ENCODE assay signal across 19 mouse cellular contexts in genomic region chr11:77242912-77243311, GRCm38 (mm10). TPM values are rescaled to one million over a fixed set of nuclear protein-coding genes. Genes with fewer than 3 reads are reported as not detected.
DNase-seq lines count a peak whose midpoint lies in the region; ATAC-seq and TF ChIP-seq lines count a peak whose summit lies in the region.
"Had no signal": no experiment of that assay in that cellular context is flagged by ENCODE, and none has a peak within 500 bp of the region (broad histone marks: within the 10 kb centered on the region; RNA-seq: fewer than 3 reads in every experiment).

No protein-coding gene starts in this region.

- DNase-seq in kidney, adult 2 months = peak; percentile 17
- DNase-seq in kidney, postnatal 10 days = no peak
- DNase-seq in midbrain, embryonic 11.5 days (ENCODE audit: low spot score, missing footprints) = peak; percentile 71
- peak; percentile 57 for DNase-seq in CH12.LX (ENCODE audit: extremely low read depth)
- DNase-seq in induced T-regulatory cell, adult 2 months (ENCODE audit: low read depth) = peak; percentile 14
- DNase-seq in cerebellum, postnatal 4 days (ENCODE audit: low spot score in 2 of 2) = no peak
- DNase-seq in layer of hippocampus, postnatal 14 days (ENCODE audit: low spot score in 2 of 2) = no peak
- DNase-seq: adrenal gland, adult 2 months; cerebellum, adult 11-12 months; kidney, postnatal 25 days; left cerebral cortex, postnatal 4 days; spleen, adult 18-20 months; thymus, postnatal 25 days had no signal

- no peak overlapping the region for H3K9ac ChIP-seq in midbrain, embryonic 11.5 days (ENCODE audit: low read length)
- H3K9ac ChIP-seq in midbrain, embryonic 15.5 days = no peak overlapping the region
- H3K9ac ChIP-seq in CH12.LX (ENCODE audit: insufficient read depth, low read depth) = no peak overlapping the region
- H3K9ac ChIP-seq: heart, embryonic 15.5 days; hindbrain, embryonic 12.5 days; liver, embryonic 15.5 days; stomach, embryonic 15.5 days had no signal

- TF ChIP-seq EP300 in CH12.LX (IDR thresholded peaks at IDR 0.05; ENCODE audit: low read length) = no peak

- no peaks in the 10 kb centered on the region for H3K9me3 ChIP-seq in midbrain, embryonic 11.5 days (ENCODE audit: control insufficient read depth, low read length)
- no peaks in the 10 kb centered on the region for H3K9me3 ChIP-seq in midbrain, embryonic 15.5 days
- H3K9me3 ChIP-seq in CH12.LX (replicated peaks; ENCODE audit: low read length) = no peaks in the 10 kb centered on the region
- H3K9me3 ChIP-seq: heart, embryonic 15.5 days; hindbrain, embryonic 12.5 days; liver, embryonic 15.5 days; stomach, embryonic 15.5 days had no signal

- H3K27ac ChIP-seq in kidney, adult 2 months (ENCODE audit: insufficient read depth, low read depth, low read length) = no peak overlapping the region
- no peak overlapping the region for H3K27ac ChIP-seq in midbrain, embryonic 11.5 days (ENCODE audit: low read depth, low read length)
- H3K27ac ChIP-seq in midbrain, embryonic 15.5 days = no peak overlapping the region
- no peak overlapping the region for H3K27ac ChIP-seq in CH12.LX (ENCODE audit: insufficient read depth, low read depth)
- H3K27ac ChIP-seq: heart, embryonic 15.5 days; hindbrain, embryonic 12.5 days; liver, embryonic 15.5 days; stomach, embryonic 15.5 days had no signal

- H3K4me3 ChIP-seq in kidney, adult 2 months (ENCODE audit: insufficient read depth, low read depth, low read length) = no peak overlapping the region
- no peak overlapping the region for H3K4me3 ChIP-seq in midbrain, embryonic 11.5 days (ENCODE audit: low read depth, low read length)
- no peak overlapping the region for H3K4me3 ChIP-seq in midbrain, embryonic 15.5 days
- no peak overlapping the region for H3K4me3 ChIP-seq in CH12.LX (replicated peaks in 1 of 3; ENCODE audit: low read depth in 2 of 3, low read length in 2 of 3, poor library complexity in 1 of 3)
- H3K4me3 ChIP-seq: heart, embryonic 15.5 days; hindbrain, embryonic 12.5 days; liver, embryonic 15.5 days; stomach, embryonic 15.5 days had no signal

- no peaks in the 10 kb centered on the region for H3K27me3 ChIP-seq in kidney, adult 2 months (replicated peaks; ENCODE audit: control insufficient read depth, insufficient read depth, low read length)
- no peaks in the 10 kb centered on the region for H3K27me3 ChIP-seq in midbrain, embryonic 11.5 days (ENCODE audit: control insufficient read depth, insufficient read depth, low read length)
- H3K27me3 ChIP-seq in midbrain, embryonic 15.5 days (replicated peaks) = no peaks in the 10 kb centered on the region
- H3K27me3 ChIP-seq in CH12.LX (replicated peaks) = no peaks in the 10 kb centered on the region
- H3K27me3 ChIP-seq: heart, embryonic 15.5 days; hindbrain, embryonic 12.5 days; liver, embryonic 15.5 days; stomach, embryonic 15.5 days had no signal

- no peak for ATAC-seq in midbrain, embryonic 11.5 days (ENCODE audit: low FRiP score)
- ATAC-seq in midbrain, embryonic 15.5 days (replicated peaks) = no peak
- ATAC-seq: intestine, postnatal 0 days had no signal

- no peaks in the 10 kb centered on the region for H3K4me1 ChIP-seq in kidney, adult 2 months (ENCODE audit: control insufficient read depth, insufficient read depth, low read length)
- no peaks in the 10 kb centered on the region for H3K4me1 ChIP-seq in midbrain, embryonic 11.5 days (ENCODE audit: control insufficient read depth, insufficient read depth, low read length)
- no peaks in the 10 kb centered on the region for H3K4me1 ChIP-seq in midbrain, embryonic 15.5 days
- H3K4me1 ChIP-seq in CH12.LX (ENCODE audit: control insufficient read depth in 1 of 2, insufficient read depth in 2 of 2) = peaks cover 21 to 54% of the 10 kb centered on the region in 2 experiments
- H3K4me1 ChIP-seq: heart, embryonic 15.5 days; hindbrain, embryonic 12.5 days; stomach, embryonic 15.5 days had no signal

- no peaks in the 10 kb centered on the region for H3K36me3 ChIP-seq in kidney, adult 2 months (ENCODE audit: control insufficient read depth, insufficient read depth, low read length)
- no peaks in the 10 kb centered on the region for H3K36me3 ChIP-seq in midbrain, embryonic 11.5 days (ENCODE audit: control insufficient read depth, insufficient read depth, low read length)
- H3K36me3 ChIP-seq in midbrain, embryonic 15.5 days (replicated peaks) = no peaks in the 10 kb centered on the region
- H3K36me3 ChIP-seq in CH12.LX (replicated peaks in 1 of 2; ENCODE audit: control insufficient read depth in 1 of 2, insufficient read depth in 1 of 2, low read length in 1 of 2) = peaks cover 0 to 3% of the 10 kb centered on the region in 2 experiments
- H3K36me3 ChIP-seq: heart, embryonic 15.5 days; hindbrain, embryonic 12.5 days; liver, embryonic 15.5 days; stomach, embryonic 15.5 days had no signal

- TF ChIP-seq POLR2A in kidney, adult 2 months (IDR thresholded peaks at IDR 0.05; ENCODE audit: low read depth, low read length) = no peak
- no peak for TF ChIP-seq POLR2A in CH12.LX (IDR thresholded peaks at IDR 0.05; ENCODE audit: low read depth, low read length)

- WGBS in kidney, adult 2 months = 52% methylated on average over 2 of the region's 2 CpGs
- 87% methylated on average over 2 of the region's 2 CpGs for WGBS in midbrain, embryonic 11.5 days
- WGBS in midbrain, embryonic 15.5 days = 66% methylated on average over 2 of the region's 2 CpGs

- no peak for TF ChIP-seq RAD21 in CH12.LX (IDR thresholded peaks at IDR 0.05; ENCODE audit: low read depth, low read length)

- peaks cover 2% of the 10 kb centered on the region for H3K79me2 ChIP-seq in CH12.LX (replicated peaks; ENCODE audit: control insufficient read depth, extremely low read depth, insufficient read depth, poor library complexity, severe bottlenecking)

- H3K4me2 ChIP-seq in midbrain, embryonic 11.5 days = no peak overlapping the region
- no peak overlapping the region for H3K4me2 ChIP-seq in midbrain, embryonic 15.5 days
- H3K4me2 ChIP-seq in CH12.LX (ENCODE audit: insufficient read depth, low read depth, poor library complexity, severe bottlenecking) = no peak overlapping the region
- H3K4me2 ChIP-seq: heart, embryonic 15.5 days; hindbrain, embryonic 12.5 days; liver, embryonic 15.5 days; stomach, embryonic 15.5 days had no signal

- dilution Hi-C loops in CH12.LX (cut with MboI; ENCODE audit: extremely low pct_ligation_motif_present, extremely low pct_unique_long_range_greater_than_20kb, low sequenced_read_pairs) = no loop called here

- in situ Hi-C loops in CH12.LX (cut with MboI; ENCODE audit: low pct_ligation_motif_present, low pct_unique_long_range_greater_than_20kb, low sequenced_read_pairs) = no loop called here

- TF ChIP-seq CTCF in kidney, adult 2 months (conservative IDR thresholded peaks at IDR 0.05; ENCODE audit: insufficient read depth, insufficient read length, low read depth, low read length) = no peak
- TF ChIP-seq CTCF in CH12.LX (conservative IDR thresholded peaks at IDR 0.05 in 1 of 2, IDR thresholded peaks at IDR 0.05 in 1 of 2; ENCODE audit: low read depth in 2 of 2, low read length in 2 of 2) = no peak

TF ChIP-seq in CH12.LX, 34 proteins besides CTCF, POLR2A, EP300 and RAD21:
- TF ChIP-seq ZNF384 (IDR thresholded peaks at IDR 0.05; ENCODE audit: low read depth, low read length) (no peak), CHD2 (IDR thresholded peaks at IDR 0.05; ENCODE audit: low read length) (0 out of 2 replicates have a peak, but pooled peaks have one; percentile 10), MAX (IDR thresholded peaks at IDR 0.05; ENCODE audit: low read length) (no peak), HCFC1 (IDR thresholded peaks at IDR 0.05; ENCODE audit: low read depth, low read length) (no peak), NRF1 (IDR thresholded peaks at IDR 0.05; ENCODE audit: low read depth, low read length) (no peak), ETS1 (conservative IDR thresholded peaks at IDR 0.05; ENCODE audit: low read depth, low read length) (no peak), SIN3A (IDR thresholded peaks at IDR 0.05; ENCODE audit: low read length) (no peak), KAT2A (IDR thresholded peaks at IDR 0.05; ENCODE audit: insufficient replicate concordance, low read length) (no peak), JUND (conservative IDR thresholded peaks at IDR 0.05; ENCODE audit: low read depth, low read length) (no peak)

RNA-seq across cellular contexts. Expression of gene Ssh2, which starts 26.8 kb away (rescaled TPM):
- 5.4 and 6.1 TPM in 2 replicates for polyA plus RNA-seq in kidney, adult 2 months (2012; rRNA removed)
- polyA plus RNA-seq in midbrain, embryonic 11.5 days (2014; fragmentation: Nextera tagmentation; extraction: Ambion mirVana) = 13.0 and 13.2 TPM in 2 replicates
- 18.8 and 21.1 TPM in 2 replicates for polyA plus RNA-seq in midbrain, embryonic 15.5 days (2015; fragmentation: Nextera tagmentation; extraction: Ambion mirVana)
- total RNA-seq in CH12.LX (2012; rRNA removed) (6.3 and 6.5 TPM in 2 replicates), CH12.LX (2014; rRNA removed) (5.2 and 5.9 TPM in 2 replicates)
- 11.4 and 14.6 TPM in 2 replicates for polyA plus RNA-seq in CH12.LX (2012; ENCODE audit: insufficient read length, low read depth)
- 10 to 100 TPM; 42.1 to 43.1 TPM for total RNA-seq in layer of hippocampus, postnatal 14 days (2021)

RNA-seq across cellular contexts. Expression of gene Efcab5, which starts 54.1 kb away (rescaled TPM):
- 0.17 and 0.42 TPM in 2 replicates for polyA plus RNA-seq in kidney, adult 2 months (2012; rRNA removed)
- 0.18 and 0.25 TPM in 2 replicates for polyA plus RNA-seq in midbrain, embryonic 11.5 days (2014; fragmentation: Nextera tagmentation; extraction: Ambion mirVana)
- polyA plus RNA-seq in midbrain, embryonic 15.5 days (2015; fragmentation: Nextera tagmentation; extraction: Ambion mirVana) = 0.57 and 0.94 TPM in 2 replicates
- 0.29 and 0.38 TPM in 2 replicates for total RNA-seq in CH12.LX (2012; rRNA removed)
- 0.24 and 0.27 TPM in 2 replicates for total RNA-seq in CH12.LX (2014; rRNA removed)
- 0.43 and 0.97 TPM in 2 replicates for polyA plus RNA-seq in CH12.LX (2012; ENCODE audit: insufficient read length, low read depth)
- 1 to 10 TPM; 3.5 to 3.8 TPM for total RNA-seq in layer of hippocampus, postnatal 14 days (2021)

Comparison
In these comparisons a context has a peak if more than half of its experiments do, and no peak if none do; other contexts are left out.
1. DNase-seq: peak in kidney, adult 2 months (single experiment), midbrain, embryonic 11.5 days (single experiment), CH12.LX (single experiment) and induced T-regulatory cell, adult 2 months (single experiment); none in kidney, postnatal 10 days (single experiment), cerebellum, postnatal 4 days (0 of 2) and layer of hippocampus, postnatal 14 days (0 of 2).